Mouse (Mus musculus): Measurements from ENCODE around the gene Lingo1. TPM values are rescaled to one million over a fixed set of nuclear protein-coding genes. Genes with fewer than 3 reads are reported as not detected.

Lingo1 gene
- total and polyA plus RNA-seq, 3 experiments = not detected

DNA sequence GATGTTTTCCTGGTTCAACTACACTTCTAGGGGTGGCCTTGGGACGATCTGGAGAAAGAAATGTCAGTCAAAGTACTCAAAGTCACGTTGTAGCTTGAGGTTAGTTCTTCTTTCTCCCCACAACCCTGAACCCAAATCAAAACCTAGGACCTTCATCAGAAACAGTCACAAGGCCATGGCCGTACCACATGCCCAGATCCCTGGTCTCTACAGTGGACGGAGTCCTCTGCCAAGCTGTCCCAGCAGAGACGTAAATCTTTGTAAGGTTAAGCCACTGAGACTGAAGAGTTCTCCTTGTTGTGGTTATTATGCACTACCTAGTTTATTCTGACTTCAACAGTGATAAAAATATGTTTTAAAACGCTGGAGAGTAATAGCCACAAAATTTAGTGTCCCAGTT is 32.6 kb upstream of the Lingo1 start:
- in situ Hi-C loops (cut with MboI; ENCODE audit: low pct_ligation_motif_present, low pct_unique_long_range_greater_than_20kb, low sequenced_read_pairs) (no loop called here), dilution Hi-C loops (cut with MboI; ENCODE audit: extremely low pct_ligation_motif_present, extremely low pct_unique_long_range_greater_than_20kb, low sequenced_read_pairs) (no loop called here)
- no peak overlapping the region for H3K9ac ChIP-seq (ENCODE audit: insufficient read depth, low read depth)
- H3K79me2 ChIP-seq (replicated peaks; ENCODE audit: control insufficient read depth, extremely low read depth, insufficient read depth, poor library complexity, severe bottlenecking) = no peaks in the 10 kb centered on the region
- peaks cover 75% of the 10 kb centered on the region for H3K27me3 ChIP-seq (replicated peaks)
- no peak overlapping the region for H3K4me2 ChIP-seq (ENCODE audit: insufficient read depth, low read depth, poor library complexity, severe bottlenecking)
- TF ChIP-seq TCF12 (IDR thresholded peaks at IDR 0.05; ENCODE audit: low read depth, low read length) (no peak), CHD1 (IDR thresholded peaks at IDR 0.05; ENCODE audit: low read depth, low read length) (no peak), POLR2AphosphoS2 (IDR thresholded peaks at IDR 0.05; ENCODE audit: low read depth, low read length) (no peak), SIN3A (IDR thresholded peaks at IDR 0.05; ENCODE audit: low read length) (no peak), NRF1 (IDR thresholded peaks at IDR 0.05; ENCODE audit: low read depth, low read length) (no peak), JUN (IDR thresholded peaks at IDR 0.05; ENCODE audit: insufficient read depth, low read depth, low read length) (no peak)
- DNase-seq (ENCODE audit: extremely low read depth) = no peak
- H3K4me1 ChIP-seq (ENCODE audit: control insufficient read depth in 1 of 2, insufficient read depth in 2 of 2) = peaks cover 2 to 20% of the 10 kb centered on the region in 2 experiments; a peak in 3 of 4 replicates
- no peak overlapping the region for H3K4me3 ChIP-seq (replicated peaks in 1 of 3; ENCODE audit: low read depth in 2 of 3, low read length in 2 of 3, poor library complexity in 1 of 3)
- H3K27ac ChIP-seq (ENCODE audit: insufficient read depth, low read depth) = no peak overlapping the region
- H3K9me3 ChIP-seq (replicated peaks; ENCODE audit: low read length) = no peaks in the 10 kb centered on the region
- H3K36me3 ChIP-seq (replicated peaks in 1 of 2; ENCODE audit: control insufficient read depth in 1 of 2, insufficient read depth in 1 of 2, low read length in 1 of 2) = no peaks in the 10 kb centered on the region

DNA sequence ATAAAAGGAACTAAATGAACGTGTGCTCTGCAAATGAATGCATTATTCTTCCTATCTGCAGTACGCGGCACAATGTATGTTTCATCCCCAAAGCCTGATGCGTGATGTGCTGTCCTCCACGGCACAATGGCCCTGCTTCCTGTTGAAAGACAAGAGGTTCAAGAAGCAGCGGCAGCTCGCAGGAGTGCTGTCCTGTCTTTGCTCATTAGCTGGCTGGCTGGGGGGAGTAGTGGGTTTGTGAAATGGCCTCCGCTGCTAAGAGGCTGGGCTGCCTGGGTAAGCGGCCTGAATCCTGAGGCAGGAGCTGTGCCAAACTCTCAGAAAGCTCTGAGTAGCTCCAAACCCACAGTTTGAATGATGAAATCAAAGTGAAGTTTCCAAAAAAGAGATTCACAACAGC is 31.9 kb upstream of the Lingo1 start:
- no peak overlapping the region for H3K4me2 ChIP-seq (ENCODE audit: insufficient read depth, low read depth, poor library complexity, severe bottlenecking)
- dilution Hi-C loops (cut with MboI; ENCODE audit: extremely low pct_ligation_motif_present, extremely low pct_unique_long_range_greater_than_20kb, low sequenced_read_pairs) (no loop called here), in situ Hi-C loops (cut with MboI; ENCODE audit: low pct_ligation_motif_present, low pct_unique_long_range_greater_than_20kb, low sequenced_read_pairs) (no loop called here)
- H3K4me3 ChIP-seq (replicated peaks in 1 of 3; ENCODE audit: low read depth in 2 of 3, low read length in 2 of 3, poor library complexity in 1 of 3) = no peak overlapping the region
- TF ChIP-seq EP300 (IDR thresholded peaks at IDR 0.05; ENCODE audit: low read length) = no peak
- no peaks in the 10 kb centered on the region for H3K79me2 ChIP-seq (replicated peaks; ENCODE audit: control insufficient read depth, extremely low read depth, insufficient read depth, poor library complexity, severe bottlenecking)
- no peak for DNase-seq (ENCODE audit: extremely low read depth)
- no peaks in the 10 kb centered on the region for H3K9me3 ChIP-seq (replicated peaks; ENCODE audit: low read length)
- H3K27ac ChIP-seq (ENCODE audit: insufficient read depth, low read depth) = no peak overlapping the region
- no peaks in the 10 kb centered on the region for H3K36me3 ChIP-seq (replicated peaks in 1 of 2; ENCODE audit: control insufficient read depth in 1 of 2, insufficient read depth in 1 of 2, low read length in 1 of 2)
- H3K4me1 ChIP-seq (ENCODE audit: control insufficient read depth in 1 of 2, insufficient read depth in 2 of 2) = peaks cover 2 to 20% of the 10 kb centered on the region in 2 experiments; a peak in 3 of 4 replicates
- H3K9ac ChIP-seq (ENCODE audit: insufficient read depth, low read depth) = no peak overlapping the region
- H3K27me3 ChIP-seq (replicated peaks) = peaks cover 68% of the 10 kb centered on the region

DNA sequence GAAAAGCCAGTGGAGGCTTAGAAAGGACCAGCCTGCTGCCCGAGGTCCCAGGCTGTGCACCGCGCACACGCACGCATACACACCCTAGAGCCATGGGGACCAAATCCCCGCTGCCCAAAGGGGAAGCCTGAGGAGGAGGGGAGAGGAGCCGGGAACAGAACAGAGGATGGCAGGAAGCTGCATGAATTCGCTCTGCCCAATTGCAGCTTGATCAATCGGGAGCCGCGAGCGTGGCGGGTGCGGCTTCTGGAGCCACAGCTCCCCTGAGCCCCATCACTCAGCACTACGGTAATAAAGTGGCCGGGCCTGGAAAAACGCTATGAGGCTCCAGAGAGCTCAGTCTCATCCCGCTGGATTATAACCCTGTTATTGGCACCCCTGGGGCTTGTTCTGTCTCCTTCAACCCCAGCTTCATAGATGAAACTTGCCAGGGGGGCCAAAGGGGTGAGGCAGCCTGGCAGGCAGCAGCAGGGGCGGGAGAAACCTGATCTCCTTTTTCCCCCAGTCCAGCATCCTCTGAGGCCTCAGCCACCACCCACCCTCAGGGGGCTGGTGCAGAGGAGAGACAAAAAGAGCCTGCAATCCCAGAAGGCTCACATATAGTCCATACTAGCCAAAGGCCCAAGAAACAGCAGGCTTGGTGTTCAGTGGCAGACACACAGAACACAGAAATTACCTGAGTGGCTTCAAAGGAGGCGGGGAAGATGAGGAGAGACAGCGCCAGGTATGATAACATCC is 29.4 kb upstream of the Lingo1 start:
- no peak for TF ChIP-seq RAD21 (IDR thresholded peaks at IDR 0.05; ENCODE audit: low read depth, low read length)
- no peak for TF ChIP-seq ZC3H11A (IDR thresholded peaks at IDR 0.05; ENCODE audit: low read depth, low read length)
- TF ChIP-seq CHD2 (IDR thresholded peaks at IDR 0.05; ENCODE audit: low read length) = no peak
- no peak for TF ChIP-seq IRF4 (IDR thresholded peaks at IDR 0.05; ENCODE audit: low read depth, low read length)
- dilution Hi-C loops (cut with MboI; ENCODE audit: extremely low pct_ligation_motif_present, extremely low pct_unique_long_range_greater_than_20kb, low sequenced_read_pairs) = no loop called here
- Histone ChIP-seq H3K4me3 (replicated peaks in 1 of 3; ENCODE audit: low read depth in 2 of 3, low read length in 2 of 3, poor library complexity in 1 of 3) (no peak overlapping the region), H3K27me3 (replicated peaks) (peaks cover 67% of the 10 kb centered on the region), H3K4me1 (ENCODE audit: control insufficient read depth in 1 of 2, insufficient read depth in 2 of 2) (peaks cover 1 to 20% of the 10 kb centered on the region in 2 experiments; a peak in 3 of 4 replicates), H3K36me3 (replicated peaks in 1 of 2; ENCODE audit: control insufficient read depth in 1 of 2, insufficient read depth in 1 of 2, low read length in 1 of 2) (no peaks in the 10 kb centered on the region), H3K9me3 (replicated peaks; ENCODE audit: low read length) (no peaks in the 10 kb centered on the region), H3K9ac (ENCODE audit: insufficient read depth, low read depth) (no peak overlapping the region), H3K4me2 (ENCODE audit: insufficient read depth, low read depth, poor library complexity, severe bottlenecking) (no peak overlapping the region), H3K79me2 (replicated peaks; ENCODE audit: control insufficient read depth, extremely low read depth, insufficient read depth, poor library complexity, severe bottlenecking) (no peaks in the 10 kb centered on the region), H3K27ac (ENCODE audit: insufficient read depth, low read depth) (no peak overlapping the region)
- DNase-seq (ENCODE audit: extremely low read depth) = no peak
- in situ Hi-C loops (cut with MboI; ENCODE audit: low pct_ligation_motif_present, low pct_unique_long_range_greater_than_20kb, low sequenced_read_pairs) = no loop called here
